Mouse (Mus musculus): ENCODE data around the gene Dnajb2.

Dnajb2 gene

GRCm38 (mm10) chr1:75292476-75293330 lies 56.5 kb downstream of the Dnajb2 start:
- intact Hi-C loops (cut with DNase I): no loop called here

GRCm38 (mm10) chr1:75293331-75293701 lies 57.1 kb downstream of the Dnajb2 start:
- intact Hi-C loops (cut with DNase I): no loop called here

GRCm38 (mm10) chr1:75294294-75294693 lies 58.1 kb downstream of the Dnajb2 start:
- intact Hi-C loops (cut with DNase I): no loop called here

Small RNA genes lying within 50 kb of the gene (microRNA-seq; reads per million reads assigned to microRNA genes)
- gene Gm27943: 0 reads per million in 2 experiments

Measured in adrenal gland (tissue).